Mouse (Mus musculus): ENCODE data around the gene Pigc.

DNA sequence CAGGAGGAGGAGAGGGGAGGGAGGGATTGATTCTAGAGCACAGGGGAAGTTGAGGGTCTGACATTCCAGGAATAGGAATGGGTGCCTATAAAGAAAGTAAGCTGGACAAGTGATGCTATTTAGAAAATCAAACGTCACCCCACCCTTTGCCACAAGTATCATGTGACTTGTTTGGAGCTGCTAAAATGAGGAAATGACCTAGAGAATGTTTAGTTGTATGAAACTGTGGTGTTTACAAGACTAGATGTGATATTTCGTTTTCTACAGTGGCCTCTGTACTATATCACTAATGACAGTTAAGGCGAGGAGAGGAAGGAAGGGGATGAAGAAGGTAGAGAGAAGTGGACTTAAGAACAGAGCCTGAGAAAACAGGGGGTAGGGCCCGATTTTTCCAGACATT lies 29.8 kb downstream of the Pigc start:
- TF ChIP-seq CTCF (IDR thresholded peaks at IDR 0.05; ENCODE audit: low read depth) (no peak), EP300 (IDR thresholded peaks at IDR 0.05; ENCODE audit: low read depth) (no peak)
